Mouse (Mus musculus): Measurements from ENCODE around the gene Lenep. TPM values are rescaled to one million over a fixed set of nuclear protein-coding genes. Genes with fewer than 3 reads are reported as not detected.
A peak's percentile ranks its signal among the peaks of the same experiment; 100 is the strongest.

The Lenep gene
- polyA plus RNA-seq, 1 experiment from 2014 or later: not detected

DNA sequence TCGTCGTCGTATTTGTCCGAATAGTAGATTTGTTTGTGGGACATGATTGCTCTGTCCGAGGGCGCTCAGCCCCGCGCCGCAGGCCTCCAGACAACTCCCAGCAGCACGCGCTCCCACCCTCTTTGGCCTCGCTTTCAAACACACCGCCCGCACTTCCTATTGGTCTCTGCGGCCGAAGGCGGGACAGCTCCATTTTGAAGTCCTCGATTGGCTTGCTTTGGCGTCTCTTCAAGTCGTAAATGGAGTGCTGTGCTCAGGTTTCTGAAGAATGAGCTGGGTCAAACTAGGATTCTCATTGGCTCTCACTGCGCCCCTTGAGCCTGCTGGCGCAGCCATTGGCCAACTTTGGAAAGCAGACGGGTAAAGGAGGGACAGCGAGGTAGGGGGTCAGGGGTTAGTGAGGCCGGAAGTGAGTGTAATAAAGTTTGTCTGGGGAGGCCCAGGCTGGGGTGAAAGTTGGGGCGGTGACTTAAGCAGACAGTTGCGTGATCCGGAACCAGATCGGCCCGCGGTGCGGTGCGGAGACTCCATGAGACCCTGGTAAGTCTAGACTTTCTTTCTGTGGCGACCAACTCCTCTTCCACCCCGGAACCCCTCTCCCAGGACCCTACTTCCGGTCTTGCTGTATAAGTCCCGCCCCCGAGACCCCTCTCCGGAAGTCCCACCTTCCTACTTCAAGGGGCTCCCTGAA, 15.7 kb upstream of the Lenep start, which contains the start of the genes Cks1b and Shc1:
Cks1b (minus strand) TSS at position 214 of the 691 bp plus-strand sequence.
Shc1 (plus strand) TSS at position 274 of the 691 bp plus-strand sequence.
- Histone ChIP-seq H3K27me3 (replicated peaks) (no peaks in the 10 kb centered on the region), H3K27ac (peak within 1 kb of the TSS; percentile 99)

DNA sequence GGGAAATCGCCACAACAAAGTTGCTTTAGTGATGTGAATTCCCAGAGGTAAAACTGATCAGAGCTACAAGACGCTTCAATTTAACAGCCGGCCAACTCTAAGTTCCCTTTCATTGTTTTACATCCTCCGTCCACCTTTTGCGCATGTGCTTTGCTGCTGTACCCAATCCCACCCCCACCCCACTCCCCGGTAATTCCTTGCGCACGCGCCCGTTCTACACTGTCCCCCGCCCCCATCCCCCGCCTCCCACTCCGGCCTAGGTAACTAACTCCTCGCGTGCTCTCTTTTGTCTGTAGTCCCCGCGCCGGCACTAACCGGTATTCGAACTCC, 15.2 kb upstream of the Lenep start:
- ATAC-seq (ENCODE audit: insufficient read depth, low FRiP score, low read depth): peak; percentile 8
- H3K4me1 ChIP-seq: peaks cover 32% of the 10 kb centered on the region

More for the DNA sequence above, 15.7 kb upstream of the Lenep start, which contains the start of the genes Cks1b and Shc1:
- Histone ChIP-seq H3K4me1 (peaks cover 37% of the 10 kb centered on the region), H3K4me3 (replicated peaks) (peak within 1 kb of the TSS; percentile 64), H3K9me3 (no peaks in the 10 kb centered on the region), H3K4me2 (peak within 1 kb of the TSS; percentile 65), H3K9ac (peak within 1 kb of the TSS; percentile 53), H3K36me3 (peaks cover 23% of the 10 kb centered on the region)
- WGBS: under 1% methylated on average over 39 of the region's 39 CpGs
- ATAC-seq (ENCODE audit: insufficient read depth, low FRiP score, low read depth): peak; percentile 92

DNA sequence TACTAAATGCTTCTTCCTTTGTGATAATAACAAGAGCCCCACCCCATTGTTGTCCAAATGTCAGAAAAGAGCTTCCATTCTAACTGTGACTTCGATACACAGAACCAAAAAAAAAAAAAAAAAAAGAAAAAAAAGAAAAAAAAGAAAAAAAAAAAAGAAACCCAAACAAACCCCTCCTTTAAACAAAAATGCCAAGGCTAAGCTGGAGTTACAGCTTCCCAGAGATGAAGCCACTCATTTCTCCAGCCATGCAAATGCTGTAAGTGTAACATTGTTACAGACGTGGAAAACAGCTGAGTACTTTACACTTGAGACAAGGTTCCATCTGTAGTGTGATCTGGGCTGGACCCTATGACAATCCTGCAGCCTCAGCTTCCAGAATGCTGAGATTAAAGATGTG, 14.5 kb upstream of the Lenep start:
- no peaks in the 10 kb centered on the region for H3K27me3 ChIP-seq (replicated peaks)
- ATAC-seq (ENCODE audit: insufficient read depth, low FRiP score, low read depth): no peak
- H3K4me3 ChIP-seq (replicated peaks): peak overlapping the region; percentile 64
- peak overlapping the region; percentile 53 for H3K9ac ChIP-seq
- peaks cover 23% of the 10 kb centered on the region for H3K36me3 ChIP-seq
- no peaks in the 10 kb centered on the region for H3K9me3 ChIP-seq
- WGBS: 13% methylated on average over 2 of the region's 2 CpGs
- H3K4me1 ChIP-seq: peaks cover 29% of the 10 kb centered on the region
- peak overlapping the region; percentile 65 for H3K4me2 ChIP-seq
- H3K27ac ChIP-seq: peak overlapping the region; percentile 90

More for the DNA sequence above, 15.2 kb upstream of the Lenep start:
- peak overlapping the region; percentile 90 for H3K27ac ChIP-seq
- WGBS: under 1% methylated on average over 20 of the region's 20 CpGs
- no peaks in the 10 kb centered on the region for H3K9me3 ChIP-seq
- no peaks in the 10 kb centered on the region for H3K27me3 ChIP-seq (replicated peaks)
- H3K4me3 ChIP-seq (replicated peaks): peak overlapping the region; percentile 64
- peak overlapping the region; percentile 65 for H3K4me2 ChIP-seq
- H3K9ac ChIP-seq: peak overlapping the region; percentile 53
- peaks cover 23% of the 10 kb centered on the region for H3K36me3 ChIP-seq

DNA sequence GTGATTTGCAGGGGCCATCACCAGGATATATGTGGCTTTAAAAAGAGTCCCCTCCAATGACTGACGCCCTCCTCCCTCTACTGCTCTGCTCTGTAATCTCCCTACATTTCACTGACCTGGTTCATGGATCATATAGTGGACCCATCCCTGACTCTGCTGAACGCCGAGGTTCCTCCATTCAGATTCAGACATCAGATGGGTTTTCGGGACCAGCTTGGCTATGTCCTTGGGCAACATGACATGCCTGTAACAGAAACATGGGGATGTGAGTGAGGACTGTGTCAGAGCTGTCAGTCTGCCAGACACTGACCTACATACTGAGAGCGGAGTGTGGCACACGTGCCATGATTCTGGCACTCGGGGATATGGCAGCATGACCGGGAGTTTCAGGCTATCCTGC, 13.6 kb upstream of the Lenep start:
- no peak overlapping the region for H3K9ac ChIP-seq
- H3K36me3 ChIP-seq: peaks cover 23% of the 10 kb centered on the region
- no peak overlapping the region for H3K27ac ChIP-seq
- H3K4me2 ChIP-seq: peak overlapping the region; percentile 65; the same call in 1 of the 2 replicates
- ATAC-seq (ENCODE audit: insufficient read depth, low FRiP score, low read depth): no peak
- WGBS: 91% methylated on average over 8 of the region's 8 CpGs
- H3K4me3 ChIP-seq (replicated peaks): no peak overlapping the region
- H3K27me3 ChIP-seq (replicated peaks): no peaks in the 10 kb centered on the region
- H3K9me3 ChIP-seq: no peaks in the 10 kb centered on the region
- H3K4me1 ChIP-seq: peaks cover 19% of the 10 kb centered on the region

DNA sequence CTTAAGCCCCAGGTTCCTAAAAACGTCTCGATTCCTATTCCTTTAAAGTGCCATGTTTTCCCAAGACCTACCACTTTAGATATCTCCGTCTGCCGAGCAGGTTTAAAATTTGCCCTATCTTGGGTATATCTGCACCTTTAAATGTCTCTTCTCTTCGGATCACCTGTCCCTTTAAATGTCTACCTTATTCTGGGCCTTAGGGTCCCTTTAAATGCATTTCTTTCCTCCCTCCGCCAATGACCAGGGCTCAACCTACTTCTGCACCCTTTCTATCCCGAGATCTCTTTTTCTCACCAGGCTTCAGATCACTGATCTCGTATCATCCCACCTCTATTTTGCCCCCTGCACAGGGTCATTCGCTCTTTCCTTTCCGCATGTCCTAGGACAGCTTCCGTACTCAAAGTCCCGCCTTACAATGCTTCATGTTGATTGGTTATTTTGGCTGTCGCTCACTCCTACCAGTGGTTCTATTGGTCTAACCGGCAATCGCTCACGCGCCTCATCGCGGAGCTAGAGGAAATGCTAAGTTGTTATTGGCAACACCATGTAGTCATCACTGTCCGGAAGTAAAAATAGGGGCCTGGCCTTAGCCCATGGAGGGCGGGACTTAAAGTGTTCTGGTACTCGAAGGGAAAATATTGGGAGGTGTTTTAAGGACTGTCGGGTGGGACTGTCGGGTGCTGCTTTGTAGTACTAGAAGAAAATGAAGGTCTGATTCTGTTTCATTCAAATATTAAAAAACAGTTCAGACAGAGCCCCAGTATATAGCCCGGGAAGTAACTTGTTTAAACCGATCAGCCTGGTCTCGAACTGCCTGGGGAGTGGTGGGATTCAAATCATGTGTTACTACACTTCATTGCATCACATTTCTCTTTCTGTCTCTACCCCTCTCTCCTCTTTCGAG, 9.1 kb upstream of the Lenep start, which contains the start of gene Flad1:
Flad1 (minus strand) TSS at position 381 of the 904 bp plus-strand sequence.
- H3K4me2 ChIP-seq: peak within 1 kb of the TSS; percentile 52
- H3K4me3 ChIP-seq (replicated peaks): peak within 1 kb of the TSS; percentile 52
- H3K27me3 ChIP-seq (replicated peaks): no peaks in the 10 kb centered on the region
- peaks cover 5% of the 10 kb centered on the region; the same call in 1 of the 2 replicates for H3K4me1 ChIP-seq
- peak within 1 kb of the TSS; percentile 24; the same call in 1 of the 2 replicates for H3K9ac ChIP-seq
- ATAC-seq (ENCODE audit: insufficient read depth, low FRiP score, low read depth): peak; percentile 100
- H3K27ac ChIP-seq: 0 out of 2 replicates have a peak within 1 kb of the TSS, but pooled peaks have one; percentile 13
- 5% methylated on average over 28 of the region's 28 CpGs for WGBS
- no peaks in the 10 kb centered on the region for H3K9me3 ChIP-seq
- peaks cover 26% of the 10 kb centered on the region for H3K36me3 ChIP-seq

DNA sequence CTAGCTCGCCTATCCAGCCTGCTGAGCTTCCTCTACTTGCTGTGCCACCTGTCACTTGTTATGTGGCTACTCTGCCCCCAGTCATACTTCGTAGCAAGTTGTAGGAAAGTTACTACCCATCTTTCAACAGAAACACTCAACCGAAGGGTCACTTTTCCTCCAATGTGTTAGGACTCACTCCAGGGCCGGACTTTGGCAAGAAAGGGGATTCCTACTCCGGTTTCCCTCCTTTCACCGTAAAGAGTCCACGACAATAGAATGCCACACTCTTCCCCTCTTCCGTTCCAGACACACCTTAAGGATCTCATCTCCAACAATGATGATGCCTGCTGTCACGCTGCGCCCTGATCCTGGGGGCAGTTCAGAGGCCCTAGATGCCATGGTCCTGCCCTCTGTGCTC, 8.3 kb upstream of the Lenep start:
- 78% methylated on average over 10 of the region's 10 CpGs for WGBS
- peak overlapping the region; percentile 52 for H3K4me2 ChIP-seq
- no peaks in the 10 kb centered on the region for H3K9me3 ChIP-seq
- H3K27me3 ChIP-seq (replicated peaks): no peaks in the 10 kb centered on the region
- peak overlapping the region; percentile 52 for H3K4me3 ChIP-seq (replicated peaks)
- peaks cover 5% of the 10 kb centered on the region; the same call in 1 of the 2 replicates for H3K4me1 ChIP-seq
- H3K9ac ChIP-seq: peak overlapping the region; percentile 24; the same call in 1 of the 2 replicates
- no peak overlapping the region for H3K27ac ChIP-seq
- H3K36me3 ChIP-seq: peaks cover 20% of the 10 kb centered on the region
- no peak for ATAC-seq (ENCODE audit: insufficient read depth, low FRiP score, low read depth)

DNA sequence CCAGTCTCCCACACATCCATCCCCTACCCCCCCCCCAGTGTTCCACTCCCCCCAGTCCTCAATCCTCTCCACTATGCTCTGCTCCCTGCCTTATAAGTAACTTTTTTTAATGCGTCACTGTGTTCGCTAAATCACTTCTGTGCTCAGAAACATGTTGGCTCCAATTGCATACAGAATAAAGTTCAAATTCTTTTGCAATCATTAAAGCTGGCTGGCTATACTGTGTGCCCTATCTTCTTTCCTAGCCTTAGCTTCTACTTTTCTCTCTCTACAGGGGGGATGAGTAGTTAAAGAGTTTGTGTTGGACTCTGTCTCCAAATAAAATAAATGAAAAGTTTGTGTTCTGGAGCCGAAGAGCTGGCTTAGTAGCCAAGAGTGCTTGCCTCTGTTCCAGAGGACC, 7.1 kb upstream of the Lenep start:
- H3K4me3 ChIP-seq (replicated peaks): no peak overlapping the region
- no peak for ATAC-seq (ENCODE audit: insufficient read depth, low FRiP score, low read depth)
- no peak overlapping the region for H3K9ac ChIP-seq
- no peak overlapping the region for H3K4me2 ChIP-seq
- 89% methylated on average over 3 of the region's 3 CpGs for WGBS
- H3K27ac ChIP-seq: no peak overlapping the region
- H3K36me3 ChIP-seq: peaks cover 9% of the 10 kb centered on the region
- no peaks in the 10 kb centered on the region for H3K9me3 ChIP-seq
- no peaks in the 10 kb centered on the region for H3K27me3 ChIP-seq (replicated peaks)
- H3K4me1 ChIP-seq: peaks cover 5% of the 10 kb centered on the region; the same call in 1 of the 2 replicates

DNA sequence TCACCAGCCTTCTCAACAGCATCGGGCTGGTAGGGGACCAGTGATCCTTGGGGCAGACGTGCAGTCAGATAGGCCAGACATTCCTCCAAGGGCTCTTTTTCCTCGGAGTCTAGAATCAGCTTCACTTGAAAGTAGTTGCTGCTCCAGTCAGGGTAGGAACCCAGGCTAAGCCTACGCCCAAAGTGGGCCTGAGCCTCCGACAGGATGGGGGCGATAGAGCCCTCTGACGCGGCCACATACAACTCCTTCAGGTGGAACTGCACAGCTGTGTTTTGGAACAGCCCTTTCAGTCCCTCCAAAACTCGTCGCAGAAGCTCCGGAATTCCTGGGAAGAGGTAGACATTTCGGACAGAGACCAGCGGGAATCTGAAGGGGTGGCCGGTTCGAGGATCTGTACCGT, 5.9 kb upstream of the Lenep start:
- no peak overlapping the region for H3K4me3 ChIP-seq (replicated peaks)
- no peak for ATAC-seq (ENCODE audit: insufficient read depth, low FRiP score, low read depth)
- H3K4me2 ChIP-seq: no peak overlapping the region
- H3K36me3 ChIP-seq: peaks cover 11% of the 10 kb centered on the region
- H3K27me3 ChIP-seq (replicated peaks): no peaks in the 10 kb centered on the region
- peaks cover 5% of the 10 kb centered on the region; the same call in 1 of the 2 replicates for H3K4me1 ChIP-seq
- 62% methylated on average over 16 of the region's 16 CpGs for WGBS
- H3K9me3 ChIP-seq: no peaks in the 10 kb centered on the region
- no peak overlapping the region for H3K9ac ChIP-seq
- no peak overlapping the region for H3K27ac ChIP-seq

DNA sequence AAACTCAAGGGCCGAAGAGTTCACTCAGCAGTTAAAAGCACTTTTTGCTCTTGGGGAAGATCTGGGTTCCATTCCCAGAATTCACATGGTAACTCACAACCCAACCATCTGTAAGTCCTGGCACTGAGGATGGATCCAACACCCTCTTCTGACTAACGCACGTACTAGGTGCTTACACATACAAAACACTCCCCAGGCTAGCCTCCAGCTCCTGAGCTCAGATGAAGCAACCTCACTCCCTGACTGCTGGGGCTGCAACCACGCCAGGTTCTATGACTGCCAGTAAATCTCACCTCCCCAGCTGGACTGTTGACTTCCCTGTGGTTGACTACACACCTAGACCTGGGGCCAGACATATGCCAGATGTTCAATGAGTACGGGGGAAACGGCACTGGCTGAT, 4.3 kb upstream of the Lenep start:
- WGBS: 87% methylated on average over 6 of the region's 6 CpGs
- peaks cover 5% of the 10 kb centered on the region; the same call in 1 of the 2 replicates for H3K4me1 ChIP-seq
- H3K4me2 ChIP-seq: no peak overlapping the region
- H3K27ac ChIP-seq: no peak overlapping the region
- H3K27me3 ChIP-seq (replicated peaks): no peaks in the 10 kb centered on the region
- no peaks in the 10 kb centered on the region for H3K9me3 ChIP-seq
- H3K4me3 ChIP-seq (replicated peaks): no peak overlapping the region
- ATAC-seq (ENCODE audit: insufficient read depth, low FRiP score, low read depth): no peak
- H3K9ac ChIP-seq: no peak overlapping the region
- peaks cover 21% of the 10 kb centered on the region for H3K36me3 ChIP-seq

DNA sequence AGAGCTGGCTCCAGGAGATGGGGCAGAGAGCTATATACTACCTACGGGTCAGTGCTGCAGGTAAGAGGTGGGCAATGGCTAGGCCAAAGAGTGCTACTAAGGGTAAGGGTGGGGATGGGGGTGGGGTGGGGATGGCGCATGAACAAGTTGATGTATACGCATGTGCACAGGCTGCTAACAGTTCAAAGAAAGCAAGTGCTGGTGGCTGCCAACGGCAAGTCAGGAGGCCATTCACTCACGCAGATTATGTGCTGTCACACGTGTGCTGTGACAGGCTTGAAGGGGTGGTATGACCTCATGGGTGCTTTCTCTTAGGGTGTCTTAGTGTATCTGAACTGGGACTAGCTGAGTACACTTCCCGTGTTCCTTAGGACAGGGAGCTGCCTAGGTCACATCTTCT, 1.3 kb downstream of the Lenep start:
- H3K4me2 ChIP-seq: no peak overlapping the region
- H3K4me3 ChIP-seq (replicated peaks): no peak overlapping the region
- H3K27ac ChIP-seq: no peak overlapping the region
- H3K4me1 ChIP-seq: 0 out of 2 replicates have a peak, but pooled peaks cover 6% of the 10 kb centered on the region
- H3K9me3 ChIP-seq: no peaks in the 10 kb centered on the region
- 90% methylated on average over 7 of the region's 7 CpGs for WGBS
- H3K36me3 ChIP-seq: peaks cover 18% of the 10 kb centered on the region
- no peak overlapping the region for H3K9ac ChIP-seq
- no peak for ATAC-seq (ENCODE audit: insufficient read depth, low FRiP score, low read depth)
- no peaks in the 10 kb centered on the region for H3K27me3 ChIP-seq (replicated peaks)

DNA sequence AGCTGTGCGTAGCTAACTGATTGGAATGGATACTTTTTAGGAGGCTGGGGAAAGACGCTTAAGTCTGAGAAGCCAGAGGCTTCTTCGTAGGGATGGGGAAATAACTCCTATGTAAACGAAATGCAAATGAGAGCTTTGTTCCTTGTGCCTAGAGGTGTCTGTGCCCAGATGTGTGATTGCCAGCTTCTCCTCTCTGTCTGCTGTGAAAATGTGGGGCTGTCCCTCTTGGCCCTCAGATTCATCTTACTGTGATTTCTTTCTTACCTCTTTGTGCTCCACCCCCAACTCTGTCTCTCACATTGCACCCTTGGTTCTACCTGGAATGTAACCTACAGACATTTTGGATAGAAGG, 6.0 kb downstream of the Lenep start:
- H3K4me1 ChIP-seq: peaks cover 13% of the 10 kb centered on the region; the same call in 1 of the 2 replicates
- no peak overlapping the region for H3K27ac ChIP-seq
- H3K36me3 ChIP-seq: no peaks in the 10 kb centered on the region
- peak overlapping the region; percentile 95 for H3K4me2 ChIP-seq
- WGBS: 2% methylated on average over 4 of the region's 4 CpGs
- H3K27me3 ChIP-seq (replicated peaks): no peaks in the 10 kb centered on the region
- H3K4me3 ChIP-seq (replicated peaks): peak overlapping the region; percentile 64
- H3K9me3 ChIP-seq: no peaks in the 10 kb centered on the region
- ATAC-seq (ENCODE audit: insufficient read depth, low FRiP score, low read depth): no peak
- H3K9ac ChIP-seq: no peak overlapping the region
